Mouse (Mus musculus) hindbrain, embryonic 16.5 days (tissue): Measurements from ENCODE around the gene Spert. TPM values are rescaled to one million over a fixed set of nuclear protein-coding genes. Genes with fewer than 3 reads are reported as not detected.

Experiments
- ATAC-seq: fragments of 200-750 bp; cut with Nextera tagmentation; 2 replicates; pipeline ENCODE4 v1.8.0; 2017; ENCODE audit warnings: moderate TSS enrichment, moderate library complexity
- H3K27ac ChIP-seq: fragments of 300-500 bp; sonication (generic); 2 replicates; pipeline ENCODE4 v1.5.1; 2014; ENCODE audit warnings: low read depth, mild to moderate bottlenecking, control low read depth, low read length, moderate library complexity
- H3K27me3 ChIP-seq: fragments of 300-500 bp; sonication (generic); replicated peaks from 2 replicates; pipeline ENCODE4 v1.6.1; 2014; ENCODE audit warnings: low read length; ENCODE audit not compliant: control insufficient read depth, insufficient read depth
- H3K36me3 ChIP-seq: fragments of 300-500 bp; sonication (generic); 2 replicates; pipeline ENCODE4 v1.6.1; 2014; ENCODE audit warnings: mild to moderate bottlenecking, low read length, moderate library complexity, mixed read lengths; ENCODE audit not compliant: control insufficient read depth, insufficient read depth
- H3K4me1 ChIP-seq: fragments of 300-500 bp; sonication (generic); 2 replicates; pipeline ENCODE4 v1.6.1; 2014; ENCODE audit warnings: low read depth, low read length; ENCODE audit not compliant: control insufficient read depth, insufficient read depth
- H3K4me2 ChIP-seq: fragments of 300-500 bp; sonication (generic); 2 replicates; pipeline ENCODE4 v1.6.1; 2014; ENCODE audit warnings: mild to moderate bottlenecking, low read length, control low read depth, moderate library complexity
- H3K4me3 ChIP-seq: fragments of 300-500 bp; sonication (generic); 2 replicates; pipeline ENCODE4 v1.5.1; 2014; ENCODE audit warnings: mild to moderate bottlenecking, low read length, control low read depth, moderate library complexity
- H3K9ac ChIP-seq: fragments of 300-500 bp; sonication (generic); 2 replicates; pipeline ENCODE4 v1.6.1; 2014; ENCODE audit warnings: low read depth, mild to moderate bottlenecking, control low read depth, low read length, moderate library complexity
- H3K9me3 ChIP-seq: fragments of 300-500 bp; sonication (generic); 2 replicates; pipeline ENCODE4 v1.6.1; 2014; ENCODE audit warnings: mild to moderate bottlenecking, low read length, moderate library complexity; ENCODE audit not compliant: control insufficient read depth
- WGBS: fragments of 180-500 bp; shearing (Covaris S2); extraction: QIAGEN DNeasy Blood & Tissue Kit; methylation state at CpG from one replicate; pipeline ENCODE4 v1.1.7; 2014; 5-methylcytosine and 5-hydroxymethylcytosine counted together
- polyA plus RNA-seq: library from polyadenylated mRNA; unstranded; fragments of >200 nt; fragmentation: Nextera tagmentation; extraction: Ambion mirVana; gene quantifications from 2 replicates; pipeline ENCODE4 v1.2.1, GENCODE M21; 2015

Gene Spert
- polyA plus RNA-seq, result not detected in 2 replicates

GRCm38 (mm10) chr14:75592978-75593377 is at the start of gene Spert:
Gene Spert (minus strand): TSS chr14:75593116.
- WGBS, result 63% methylated on average over 3 of the region's 3 CpGs
- Histone ChIP-seq H3K4me3 (no peak within 1 kb of the TSS), H3K4me2 (no peak within 1 kb of the TSS), H3K9me3 (no peaks in the 10 kb centered on the region), H3K36me3 (no peaks in the 10 kb centered on the region), H3K9ac (no peak within 1 kb of the TSS), H3K27ac (no peak within 1 kb of the TSS), H3K27me3 (no peaks in the 10 kb centered on the region), H3K4me1 (no peaks in the 10 kb centered on the region)
- no peak for ATAC-seq

GRCm38 (mm10) chr14:75642080-75642479 is 49.2 kb upstream of the Spert start, which contains the start of gene Erich6b:
Gene Erich6b (plus strand): TSS chr14:75642259.
- Histone ChIP-seq H3K36me3 (no peaks in the 10 kb centered on the region), H3K9ac (no peak within 1 kb of the TSS), H3K4me2 (no peak within 1 kb of the TSS), H3K4me1 (peaks cover 2% of the 10 kb centered on the region), H3K27me3 (no peaks in the 10 kb centered on the region), H3K27ac (no peak within 1 kb of the TSS), H3K9me3 (no peaks in the 10 kb centered on the region), H3K4me3 (no peak within 1 kb of the TSS)
- WGBS, result 67% methylated on average over 8 of the region's 8 CpGs
- ATAC-seq, result no peak

- ATAC-seq, result no peak
- no peaks in the 10 kb centered on the region for H3K36me3 ChIP-seq
- H3K9me3 ChIP-seq, result no peaks in the 10 kb centered on the region
- no peak overlapping the region for H3K4me3 ChIP-seq
- 69% methylated on average over 6 of the region's 6 CpGs for WGBS
- H3K27ac ChIP-seq, result no peak overlapping the region
- H3K4me2 ChIP-seq, result no peak overlapping the region
- H3K9ac ChIP-seq, result no peak overlapping the region
- H3K4me1 ChIP-seq, result no peaks in the 10 kb centered on the region; the same call in none of the 2 replicates
- H3K27me3 ChIP-seq, result no peaks in the 10 kb centered on the region
Observed at GRCm38 (mm10) chr14:75641369-75641768, 48.5 kb upstream of the Spert start.

- Histone ChIP-seq H3K36me3 (no peaks in the 10 kb centered on the region), H3K9me3 (no peaks in the 10 kb centered on the region), H3K27me3 (no peaks in the 10 kb centered on the region), H3K27ac (no peak overlapping the region), H3K9ac (no peak overlapping the region), H3K4me3 (no peak overlapping the region), H3K4me2 (no peak overlapping the region), H3K4me1 (peaks cover 3% of the 10 kb centered on the region)
- whole genome bisulfite sequencing, result 89% methylated on average over 2 of the region's 2 CpGs
- no peak for ATAC-seq
Observed at GRCm38 (mm10) chr14:75640846-75641245, 47.9 kb upstream of the Spert start.

GRCm38 (mm10) chr14:75637641-75638040 is 44.7 kb upstream of the Spert start:
- Histone ChIP-seq H3K4me1 (peaks cover 3% of the 10 kb centered on the region), H3K27ac (no peak overlapping the region), H3K36me3 (no peaks in the 10 kb centered on the region), H3K9me3 (no peaks in the 10 kb centered on the region), H3K4me2 (no peak overlapping the region), H3K9ac (no peak overlapping the region), H3K4me3 (no peak overlapping the region), H3K27me3 (no peaks in the 10 kb centered on the region)
- no peak for ATAC-seq
- WGBS, result 60% methylated on average over 4 of the region's 4 CpGs

- H3K4me1 ChIP-seq, result peaks cover 3% of the 10 kb centered on the region
- H3K4me2 ChIP-seq, result no peak overlapping the region
- no peaks in the 10 kb centered on the region for H3K36me3 ChIP-seq
- no peak overlapping the region for H3K9ac ChIP-seq
- H3K27me3 ChIP-seq, result no peaks in the 10 kb centered on the region
- H3K4me3 ChIP-seq, result no peak overlapping the region
- H3K9me3 ChIP-seq, result no peaks in the 10 kb centered on the region
- ATAC-seq, result 0 out of 2 replicates have a peak, but pooled peaks have one; percentile 24
- no peak overlapping the region for H3K27ac ChIP-seq
- 44% methylated on average over 7 of the region's 7 CpGs for WGBS
Observed at GRCm38 (mm10) chr14:75636107-75636506, 43.2 kb upstream of the Spert start.

- no peak overlapping the region for H3K4me2 ChIP-seq
- no peak overlapping the region for H3K4me3 ChIP-seq
- H3K9ac ChIP-seq, result no peak overlapping the region
- H3K27ac ChIP-seq, result no peak overlapping the region
- peaks cover 3% of the 10 kb centered on the region for H3K4me1 ChIP-seq
- no peaks in the 10 kb centered on the region for H3K27me3 ChIP-seq
- no peaks in the 10 kb centered on the region for H3K9me3 ChIP-seq
- ATAC-seq, result 0 out of 2 replicates have a peak, but pooled peaks have one; percentile 54
- H3K36me3 ChIP-seq, result no peaks in the 10 kb centered on the region
- WGBS, result 66% methylated on average over 12 of the region's 12 CpGs
Observed at GRCm38 (mm10) chr14:75635350-75635749, 42.4 kb upstream of the Spert start.

- WGBS, result 92% methylated on average over 8 of the region's 8 CpGs
- Histone ChIP-seq H3K4me1 (no peaks in the 10 kb centered on the region), H3K27me3 (no peaks in the 10 kb centered on the region), H3K27ac (no peak overlapping the region), H3K9me3 (no peaks in the 10 kb centered on the region), H3K9ac (no peak overlapping the region), H3K4me2 (no peak overlapping the region), H3K36me3 (no peaks in the 10 kb centered on the region), H3K4me3 (no peak overlapping the region)
- ATAC-seq, result no peak
Observed at GRCm38 (mm10) chr14:75628870-75629269, 36.0 kb upstream of the Spert start.

GRCm38 (mm10) chr14:75622984-75623383 is 30.1 kb upstream of the Spert start:
- Histone ChIP-seq H3K27me3 (no peaks in the 10 kb centered on the region), H3K36me3 (no peaks in the 10 kb centered on the region), H3K27ac (no peak overlapping the region), H3K4me1 (no peaks in the 10 kb centered on the region), H3K9ac (no peak overlapping the region), H3K9me3 (no peaks in the 10 kb centered on the region), H3K4me3 (no peak overlapping the region), H3K4me2 (no peak overlapping the region)
- whole genome bisulfite sequencing, result 48% methylated on average over 7 of the region's 7 CpGs
- ATAC-seq, result no peak

GRCm38 (mm10) chr14:75616375-75616774 is 23.5 kb upstream of the Spert start:
- no peak overlapping the region for H3K4me2 ChIP-seq
- WGBS, result 63% methylated on average over 6 of the region's 6 CpGs
- no peak overlapping the region for H3K9ac ChIP-seq
- no peak; the same call in 1 of the 2 replicates for ATAC-seq
- no peak overlapping the region for H3K27ac ChIP-seq
- no peak overlapping the region for H3K4me3 ChIP-seq
- no peaks in the 10 kb centered on the region for H3K27me3 ChIP-seq
- no peaks in the 10 kb centered on the region for H3K9me3 ChIP-seq
- H3K4me1 ChIP-seq, result no peaks in the 10 kb centered on the region
- H3K36me3 ChIP-seq, result no peaks in the 10 kb centered on the region
